Mouse (Mus musculus) heart, embryonic 16.5 days (tissue): Measurements from ENCODE around the gene Retreg3. TPM values are rescaled to one million over a fixed set of nuclear protein-coding genes. Genes with fewer than 3 reads are reported as not detected.
A peak's percentile ranks its signal among the peaks of the same experiment; 100 is the strongest.

Source experiments
- ATAC-seq: fragments of 200-750 bp; cut with Nextera tagmentation; replicated peaks from 2 replicates; pipeline ENCODE4 v1.8.0; 2017; ENCODE audit warnings: moderate number of reproducible peaks; ENCODE audit not compliant: insufficient read depth, low FRiP score; ENCODE audit errors: extremely low read depth
- H3K27ac ChIP-seq: fragments of 300-500 bp; sonication (generic); 2 replicates; pipeline ENCODE4 v1.5.1; 2014; ENCODE audit warnings: mild to moderate bottlenecking, low read length, control low read depth, moderate library complexity
- H3K27me3 ChIP-seq: fragments of 300-500 bp; sonication (generic); 2 replicates; pipeline ENCODE4 v1.6.1; 2014; ENCODE audit warnings: low read length, mixed read lengths; ENCODE audit not compliant: control insufficient read depth, insufficient read depth
- H3K36me3 ChIP-seq: fragments of 300-500 bp; sonication (generic); 2 replicates; pipeline ENCODE4 v1.6.1; 2014; ENCODE audit not compliant: control insufficient read depth, insufficient read depth
- H3K4me1 ChIP-seq: fragments of 300-500 bp; sonication (generic); 2 replicates; pipeline ENCODE4 v1.6.1; 2014; ENCODE audit warnings: low read length, mixed read lengths; ENCODE audit not compliant: control insufficient read depth, insufficient read depth
- H3K4me2 ChIP-seq: fragments of 300-500 bp; sonication (generic); 2 replicates; pipeline ENCODE4 v1.6.1; 2014; ENCODE audit warnings: low read depth, mild to moderate bottlenecking, control low read depth, low read length
- H3K4me3 ChIP-seq: fragments of 300-500 bp; sonication (generic); 2 replicates; pipeline ENCODE4 v1.5.1; 2014; ENCODE audit warnings: mild to moderate bottlenecking, control low read depth, low read length
- H3K9ac ChIP-seq: fragments of 300-500 bp; sonication (generic); 2 replicates; pipeline ENCODE4 v1.6.1; 2014; ENCODE audit warnings: low read length, control low read depth
- H3K9me3 ChIP-seq: fragments of 300-500 bp; sonication (generic); replicated peaks from 2 replicates; pipeline ENCODE4 v1.6.1; 2016; ENCODE audit warnings: low read length; ENCODE audit not compliant: control insufficient read depth
- WGBS: fragments of 180-500 bp; shearing (Covaris S2); extraction: QIAGEN DNeasy Blood & Tissue Kit; methylation state at CpG from one replicate; pipeline ENCODE4 v1.1.7; 2014; 5-methylcytosine and 5-hydroxymethylcytosine counted together
- polyA plus RNA-seq: library from polyadenylated mRNA; unstranded; fragments of >200 nt; fragmentation: Nextera tagmentation; extraction: Ambion mirVana; gene quantifications from 2 replicates; pipeline ENCODE4 v1.2.1, GENCODE M21; 2015

The Retreg3 gene
- polyA plus RNA-seq, 1 experiment from 2014 or later: 14.9 TPM

- H3K4me2 ChIP-seq: 0 out of 2 replicates have a peak overlapping the region, but pooled peaks have one; percentile 15
- 9% methylated on average over 8 of the region's 8 CpGs for WGBS
- peak; percentile 29 for ATAC-seq
- peaks cover 96% of the 10 kb centered on the region for H3K4me1 ChIP-seq
- H3K36me3 ChIP-seq: no peaks in the 10 kb centered on the region
- no peak overlapping the region for H3K4me3 ChIP-seq
- H3K9me3 ChIP-seq: no peaks in the 10 kb centered on the region
- H3K9ac ChIP-seq: peak overlapping the region; percentile 62
- no peaks in the 10 kb centered on the region for H3K27me3 ChIP-seq
- H3K27ac ChIP-seq: peak overlapping the region; percentile 95
Observed at GRCm38 (mm10) chr11:101060126-101060525, 59.6 kb downstream of the Retreg3 start.

- Histone ChIP-seq H3K27me3 (no peaks in the 10 kb centered on the region), H3K4me1 (peaks cover 89% of the 10 kb centered on the region), H3K27ac (peak overlapping the region; percentile 95), H3K4me3 (no peak overlapping the region), H3K9me3 (no peaks in the 10 kb centered on the region), H3K9ac (peak overlapping the region; percentile 62), H3K4me2 (no peak overlapping the region), H3K36me3 (no peaks in the 10 kb centered on the region)
- WGBS: 81% methylated on average over 10 of the region's 10 CpGs
- ATAC-seq: no peak
Observed at GRCm38 (mm10) chr11:101059473-101059872, 60.2 kb downstream of the Retreg3 start.

GRCm38 (mm10) chr11:101058726-101059125 lies 61.0 kb downstream of the Retreg3 start:
- peak; percentile 33 for ATAC-seq
- Histone ChIP-seq H3K36me3 (peaks cover 4% of the 10 kb centered on the region), H3K27ac (peak overlapping the region; percentile 95), H3K4me1 (peaks cover 82% of the 10 kb centered on the region), H3K27me3 (no peaks in the 10 kb centered on the region), H3K9ac (peak overlapping the region; percentile 59), H3K4me2 (no peak overlapping the region; the same call in 1 of the 2 replicates), H3K9me3 (0 out of 2 replicates have a peak, but pooled peaks cover 3% of the 10 kb centered on the region), H3K4me3 (no peak overlapping the region)
- WGBS: 21% methylated on average over 5 of the region's 5 CpGs

GRCm38 (mm10) chr11:101057860-101058259 lies 61.8 kb downstream of the Retreg3 start:
- WGBS: 22% methylated on average over 5 of the region's 5 CpGs
- no peak overlapping the region for H3K9ac ChIP-seq
- H3K4me3 ChIP-seq: no peak overlapping the region
- H3K4me1 ChIP-seq: peaks cover 74% of the 10 kb centered on the region
- peak overlapping the region; percentile 95 for H3K27ac ChIP-seq
- no peaks in the 10 kb centered on the region for H3K27me3 ChIP-seq
- H3K9me3 ChIP-seq: 0 out of 2 replicates have a peak, but pooled peaks cover 4% of the 10 kb centered on the region
- no peak; the same call in 1 of the 2 replicates for ATAC-seq
- peaks cover 8% of the 10 kb centered on the region for H3K36me3 ChIP-seq
- H3K4me2 ChIP-seq: no peak overlapping the region

- ATAC-seq: peak; percentile 50
Observed at GRCm38 (mm10) chr11:101056885-101057284, 62.8 kb downstream of the Retreg3 start.

GRCm38 (mm10) chr11:101055418-101055817 lies 64.3 kb downstream of the Retreg3 start:
- Histone ChIP-seq H3K27ac (peak overlapping the region; percentile 51; the same call in 1 of the 2 replicates), H3K36me3 (peaks cover 10% of the 10 kb centered on the region), H3K4me1 (peaks cover 60% of the 10 kb centered on the region), H3K4me3 (no peak overlapping the region), H3K9ac (no peak overlapping the region), H3K4me2 (no peak overlapping the region), H3K27me3 (no peaks in the 10 kb centered on the region), H3K9me3 (0 out of 2 replicates have a peak, but pooled peaks cover 4% of the 10 kb centered on the region)
- no peak for ATAC-seq
- 69% methylated on average over 14 of the region's 14 CpGs for WGBS

More at GRCm38 (mm10) chr11:101056885-101057284, 62.8 kb downstream of the Retreg3 start:
- Histone ChIP-seq H3K27me3 (no peaks in the 10 kb centered on the region), H3K4me2 (peak overlapping the region; percentile 26), H3K9ac (peak overlapping the region; percentile 62), H3K27ac (peak overlapping the region; percentile 95), H3K4me1 (peaks cover 64% of the 10 kb centered on the region), H3K4me3 (no peak overlapping the region), H3K36me3 (peaks cover 8% of the 10 kb centered on the region), H3K9me3 (0 out of 2 replicates have a peak, but pooled peaks cover 4% of the 10 kb centered on the region)
- WGBS: 13% methylated on average over 8 of the region's 8 CpGs

- Histone ChIP-seq H3K36me3 (peaks cover 20% of the 10 kb centered on the region), H3K9me3 (0 out of 2 replicates have a peak, but pooled peaks cover 4% of the 10 kb centered on the region), H3K9ac (no peak overlapping the region), H3K4me1 (peaks cover 45% of the 10 kb centered on the region), H3K27me3 (no peaks in the 10 kb centered on the region), H3K27ac (no peak overlapping the region), H3K4me3 (no peak overlapping the region), H3K4me2 (no peak overlapping the region)
- no peak for ATAC-seq
- WGBS: 100% methylated on average over 1 of the region's 1 CpGs
Observed at GRCm38 (mm10) chr11:101053974-101054373, 65.7 kb downstream of the Retreg3 start.

- peaks cover 35% of the 10 kb centered on the region for H3K4me1 ChIP-seq
- peak overlapping the region; percentile 28; the same call in 1 of the 2 replicates for H3K27ac ChIP-seq
- WGBS: 78% methylated on average over 10 of the region's 10 CpGs
- no peak overlapping the region for H3K4me3 ChIP-seq
- H3K36me3 ChIP-seq: peaks cover 26% of the 10 kb centered on the region
- H3K27me3 ChIP-seq: no peaks in the 10 kb centered on the region
- H3K9ac ChIP-seq: no peak overlapping the region
- H3K4me2 ChIP-seq: no peak overlapping the region
- ATAC-seq: no peak
- 0 out of 2 replicates have a peak, but pooled peaks cover 4% of the 10 kb centered on the region for H3K9me3 ChIP-seq
Observed at GRCm38 (mm10) chr11:101052751-101053473, 66.8 kb downstream of the Retreg3 start.

- H3K27me3 ChIP-seq: no peaks in the 10 kb centered on the region
- WGBS: 70% methylated on average over 8 of the region's 8 CpGs
- H3K4me2 ChIP-seq: no peak overlapping the region
- peak overlapping the region; percentile 32; the same call in 1 of the 2 replicates for H3K27ac ChIP-seq
- no peak overlapping the region for H3K4me3 ChIP-seq
- peaks cover 30% of the 10 kb centered on the region for H3K36me3 ChIP-seq
- H3K4me1 ChIP-seq: peaks cover 23% of the 10 kb centered on the region
- peak overlapping the region; percentile 26; the same call in 1 of the 2 replicates for H3K9ac ChIP-seq
- no peak for ATAC-seq
- H3K9me3 ChIP-seq: 0 out of 2 replicates have a peak, but pooled peaks cover 4% of the 10 kb centered on the region
Observed at GRCm38 (mm10) chr11:101051617-101052016, 68.1 kb downstream of the Retreg3 start.
